Mouse (Mus musculus) ES-Bruce4 (cell line): Measurements from ENCODE around the gene Fndc3a. TPM values are rescaled to one million over a fixed set of nuclear protein-coding genes. Genes with fewer than 3 reads are reported as not detected.

Source experiments
- H3K27ac ChIP-seq: 2 replicates; pipeline ENCODE4 v1.5.1; 2012; ENCODE audit warnings: low read length, inconsistent platforms; ENCODE audit not compliant: insufficient read depth
- H3K27me3 ChIP-seq: 2 replicates; pipeline ENCODE4 v1.6.1; 2012; ENCODE audit warnings: mild to moderate bottlenecking, low read length, inconsistent platforms; ENCODE audit not compliant: control insufficient read depth, poor library complexity, insufficient read depth, severe bottlenecking
- H3K36me3 ChIP-seq: 2 replicates; pipeline ENCODE4 v1.6.1; 2012; ENCODE audit warnings: inconsistent platforms, mild to moderate bottlenecking, low read length, moderate library complexity; ENCODE audit not compliant: control insufficient read depth, poor library complexity, insufficient read depth, severe bottlenecking
- H3K4me1 ChIP-seq: one replicate; pipeline ENCODE4 v1.8.1; 2011; ENCODE audit warnings: low read length; ENCODE audit not compliant: control insufficient read depth, insufficient read depth
- H3K4me3 ChIP-seq: 2 replicates; pipeline ENCODE4 v1.5.1; 2011; ENCODE audit warnings: low read depth, mild to moderate bottlenecking, low read length
- H3K9ac ChIP-seq: 2 replicates; pipeline ENCODE4 v1.6.1; 2012; ENCODE audit warnings: low read depth, mild to moderate bottlenecking, inconsistent platforms; ENCODE audit not compliant: poor library complexity, severe bottlenecking
- H3K9me3 ChIP-seq: replicated peaks from 2 replicates; pipeline ENCODE4 v1.6.1; 2012; ENCODE audit warnings: mild to moderate bottlenecking, low read length, inconsistent platforms; ENCODE audit not compliant: control insufficient read depth, poor library complexity, insufficient read depth, severe bottlenecking
- CTCF ChIP-seq: IDR thresholded peaks from one replicate; pipeline ENCODE4 v1.8.1; 2011; ENCODE audit warnings: low read depth, low read length
- EP300 ChIP-seq: IDR thresholded peaks from 2 replicates; pipeline ENCODE4 v1.6.1; 2011; ENCODE audit warnings: low read depth, low read length; ENCODE audit not compliant: insufficient read depth
- POLR2A ChIP-seq: IDR thresholded peaks from one replicate; pipeline ENCODE4 v1.8.1; 2011; ENCODE audit warnings: low read length; ENCODE audit not compliant: insufficient read depth
- polyA plus RNA-seq: library from polyadenylated mRNA; stranded (reverse); fragments of >200 nt; gene quantifications from 2 replicates; pipeline ENCODE4 v1.2.4, GENCODE M21; 2011; ENCODE audit warnings: low read depth; ENCODE audit not compliant: missing spikeins, insufficient read depth, insufficient read length

Gene Fndc3a
- polyA plus RNA-seq, 1 experiment, result 47.4 TPM

DNA sequence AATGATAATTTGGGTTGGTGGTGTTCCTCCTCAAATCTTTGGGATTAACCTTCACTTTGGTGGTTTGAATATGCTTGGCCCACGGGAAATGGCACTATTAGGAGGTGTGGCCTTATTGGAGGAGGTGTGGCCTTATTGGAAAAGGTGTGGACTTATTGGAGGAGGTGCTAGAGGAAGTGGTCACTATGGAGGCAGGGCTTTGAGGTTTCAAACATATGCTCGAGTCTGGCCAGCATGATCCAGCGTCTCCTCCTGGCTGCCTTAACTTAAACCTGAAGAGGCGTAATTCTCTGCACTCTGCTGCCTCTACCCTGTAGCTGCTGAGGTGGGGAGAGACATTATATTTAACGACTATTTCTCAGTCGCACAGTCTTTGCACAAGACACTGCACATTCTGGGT lies 206.6 kb downstream of the Fndc3a start:
- no peaks in the 10 kb centered on the region for H3K36me3 ChIP-seq
- H3K9me3 ChIP-seq, result no peaks in the 10 kb centered on the region; the same call in 1 of the 2 replicates
- no peak overlapping the region for H3K4me3 ChIP-seq
- no peaks in the 10 kb centered on the region; the same call in 1 of the 2 replicates for H3K27me3 ChIP-seq
- peak overlapping the region; percentile 51 for H3K27ac ChIP-seq
- no peak for TF ChIP-seq EP300
- TF ChIP-seq CTCF, result no peak
- no peak for TF ChIP-seq POLR2A
- H3K4me1 ChIP-seq, result no peaks in the 10 kb centered on the region
- no peak overlapping the region for H3K9ac ChIP-seq

DNA sequence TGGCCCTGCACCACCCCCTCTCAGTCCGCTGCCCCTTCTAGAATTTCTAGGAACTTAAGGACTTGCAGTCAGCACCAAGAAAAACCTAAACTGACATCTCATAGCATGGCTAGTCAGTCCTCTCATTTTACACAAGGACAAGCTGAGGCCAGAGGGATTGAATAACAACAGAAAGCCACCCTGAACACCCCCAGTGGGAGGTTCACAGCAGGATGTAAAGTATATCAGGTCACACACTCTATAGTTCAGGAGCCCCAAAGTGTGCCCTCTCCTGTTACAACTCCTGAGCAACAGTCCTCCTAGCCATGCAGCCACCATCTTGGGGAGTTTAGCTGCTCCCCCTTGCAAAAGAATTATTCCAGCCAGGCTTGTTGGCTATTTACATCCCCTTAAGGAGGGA lies 216.0 kb downstream of the Fndc3a start:
- Histone ChIP-seq H3K4me3 (no peak overlapping the region), H3K36me3 (no peaks in the 10 kb centered on the region), H3K4me1 (no peaks in the 10 kb centered on the region), H3K27me3 (no peaks in the 10 kb centered on the region), H3K9me3 (no peaks in the 10 kb centered on the region), H3K9ac (no peak overlapping the region), H3K27ac (no peak overlapping the region)
- TF ChIP-seq CTCF, result no peak
- TF ChIP-seq EP300, result no peak
- no peak for TF ChIP-seq POLR2A

DNA sequence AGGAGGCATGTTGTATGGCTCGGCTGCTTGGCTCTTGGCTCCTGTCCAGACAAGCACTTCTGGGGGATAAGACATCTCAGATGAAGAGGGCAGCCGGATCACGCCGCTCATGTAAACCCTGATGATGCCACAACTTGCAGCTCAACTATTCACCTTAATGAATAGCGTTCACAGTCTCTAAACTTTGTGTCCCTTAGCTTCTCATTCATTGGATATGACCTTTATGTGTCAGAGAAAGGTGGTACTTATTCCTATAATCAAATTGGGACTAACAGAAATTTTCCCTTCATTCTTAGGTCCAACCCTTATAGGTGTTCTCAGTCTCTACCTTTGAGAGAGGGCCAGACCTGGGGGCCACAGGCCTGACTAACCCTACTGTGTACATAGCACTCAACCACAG lies 218.1 kb downstream of the Fndc3a start, which contains the start of gene Gm9195:
Gm9195 (minus strand) TSS at position 101 of the 400 bp plus-strand sequence.
- Histone ChIP-seq H3K4me1 (no peaks in the 10 kb centered on the region), H3K27me3 (no peaks in the 10 kb centered on the region), H3K36me3 (no peaks in the 10 kb centered on the region), H3K9me3 (no peaks in the 10 kb centered on the region), H3K4me3 (no peak within 1 kb of the TSS), H3K27ac (no peak within 1 kb of the TSS), H3K9ac (no peak within 1 kb of the TSS)
- TF ChIP-seq POLR2A (no peak), CTCF (no peak), EP300 (no peak)

DNA sequence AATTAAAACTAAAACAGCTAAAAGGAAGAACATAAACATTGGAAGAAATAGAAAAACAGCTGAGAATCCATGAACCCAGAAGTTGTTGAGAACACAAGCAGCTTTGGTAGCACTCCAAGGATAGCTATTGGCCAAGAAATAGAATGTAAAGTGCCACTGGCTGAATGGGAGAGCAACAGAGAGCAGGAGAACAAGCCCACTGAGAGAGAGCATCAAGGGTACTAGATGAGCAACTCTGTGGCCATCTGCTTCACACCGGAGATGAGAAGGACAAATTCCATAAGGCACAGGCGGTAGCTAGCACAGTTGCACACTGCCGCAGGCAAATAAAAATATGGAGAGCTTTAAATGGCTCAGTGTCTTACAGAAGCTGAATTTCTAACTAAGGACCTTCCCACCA lies 219.4 kb downstream of the Fndc3a start:
- H3K36me3 ChIP-seq, result no peaks in the 10 kb centered on the region
- no peak overlapping the region for H3K9ac ChIP-seq
- H3K9me3 ChIP-seq, result no peaks in the 10 kb centered on the region
- no peak overlapping the region for H3K27ac ChIP-seq
- TF ChIP-seq POLR2A (no peak), CTCF (no peak), EP300 (no peak)
- no peaks in the 10 kb centered on the region for H3K27me3 ChIP-seq
- H3K4me3 ChIP-seq, result no peak overlapping the region
- no peaks in the 10 kb centered on the region for H3K4me1 ChIP-seq

Other genes with a start within 250 kb of the Fndc3a start
- gene Gm9195, start 218.2 kb downstream of the Fndc3a start, polyA plus RNA-seq, result not detected in 2 replicates